Mouse (Mus musculus): ENCODE measurements around the gene Chrm4. TPM values are rescaled to one million over a fixed set of nuclear protein-coding genes. Genes with fewer than 3 reads are reported as not detected.
A peak's percentile ranks its signal among the peaks of the same experiment; 100 is the strongest.

Chrm4 gene
- polyA plus RNA-seq, 1 experiment, result 0.13 TPM

- H3K4me3 ChIP-seq (replicated peaks; ENCODE audit: extremely low read depth, low read depth, low read length), result peak overlapping the region; percentile 18
- peaks cover 17% of the 10 kb centered on the region for H3K4me1 ChIP-seq (ENCODE audit: control insufficient read depth, insufficient read depth, low read length)
- no peak for DNase-seq
- TF ChIP-seq POLR2A (IDR thresholded peaks at IDR 0.05; ENCODE audit: borderline replicate concordance, extremely low read depth, low read depth, low read length), result no peak
- no peak for TF ChIP-seq CTCF (IDR thresholded peaks at IDR 0.05; ENCODE audit: insufficient read depth, low read length)
- 18% methylated on average over 13 of the region's 13 CpGs for WGBS
Observed at GRCm38 (mm10) chr2:91972121-91972566, 45.1 kb downstream of the Chrm4 start.

GRCm38 (mm10) chr2:91973416-91974135 lies 46.5 kb downstream of the Chrm4 start:
- Histone ChIP-seq H3K4me1 (ENCODE audit: control insufficient read depth, insufficient read depth, low read length) (peaks cover 12% of the 10 kb centered on the region), H3K4me3 (replicated peaks; ENCODE audit: extremely low read depth, low read depth, low read length) (no peak overlapping the region)
- no peak for DNase-seq
- 83% methylated on average over 7 of the region's 7 CpGs for WGBS
- no peak for TF ChIP-seq CTCF (IDR thresholded peaks at IDR 0.05; ENCODE audit: insufficient read depth, low read length)
- TF ChIP-seq POLR2A (IDR thresholded peaks at IDR 0.05; ENCODE audit: borderline replicate concordance, extremely low read depth, low read depth, low read length), result no peak

GRCm38 (mm10) chr2:91975581-91976541 lies 48.8 kb downstream of the Chrm4 start, which contains the start of gene Dgkz:
Gene Dgkz (minus strand): TSS chr2:91975864.
- no peak for DNase-seq
- peaks cover 11% of the 10 kb centered on the region for H3K4me1 ChIP-seq (ENCODE audit: control insufficient read depth, insufficient read depth, low read length)
- WGBS, result 6% methylated on average over 79 of the region's 79 CpGs
- H3K4me3 ChIP-seq (replicated peaks; ENCODE audit: extremely low read depth, low read depth, low read length), result no peak within 1 kb of the TSS
- TF ChIP-seq POLR2A (IDR thresholded peaks at IDR 0.05; ENCODE audit: borderline replicate concordance, extremely low read depth, low read depth, low read length) (no peak), CTCF (IDR thresholded peaks at IDR 0.05; ENCODE audit: insufficient read depth, low read length) (no peak)

- Histone ChIP-seq H3K4me3 (replicated peaks; ENCODE audit: extremely low read depth, low read depth, low read length) (no peak overlapping the region), H3K4me1 (ENCODE audit: control insufficient read depth, insufficient read depth, low read length) (no peaks in the 10 kb centered on the region)
- 60% methylated on average over 4 of the region's 4 CpGs for WGBS
- TF ChIP-seq CTCF (IDR thresholded peaks at IDR 0.05; ENCODE audit: insufficient read depth, low read length) (no peak), POLR2A (IDR thresholded peaks at IDR 0.05; ENCODE audit: borderline replicate concordance, extremely low read depth, low read depth, low read length) (no peak)
- no peak for DNase-seq
Observed at GRCm38 (mm10) chr2:91977960-91978359, 50.9 kb downstream of the Chrm4 start.

Other genes starting within 250 kb of the Chrm4 start
- gene Atg13, start 216.7 kb upstream of the Chrm4 start, polyA plus RNA-seq (2012; rRNA removed), result 31.8 and 40.4 TPM in 2 replicates
- 1.9 and 3.5 TPM in 2 replicates for gene Harbi1, start 216.4 kb upstream of the Chrm4 start, polyA plus RNA-seq (2012; rRNA removed)
- gene Ambra1, start 197.1 kb upstream of the Chrm4 start, polyA plus RNA-seq (2012; rRNA removed), result 16.6 and 20.0 TPM in 2 replicates
- 10.0 and 10.1 TPM in 2 replicates for gene Mdk, start 5.0 kb downstream of the Chrm4 start, polyA plus RNA-seq (2012; rRNA removed)
- not detected in 2 replicates for gene Gm9821, start 18.5 kb downstream of the Chrm4 start, polyA plus RNA-seq (2012; rRNA removed)
- gene Dgkz, start 48.6 kb downstream of the Chrm4 start, polyA plus RNA-seq (2012; rRNA removed), result 252 and 308 TPM in 2 replicates
- gene Creb3l1, start 97.3 kb downstream of the Chrm4 start, polyA plus RNA-seq (2012; rRNA removed), result 11.6 and 15.0 TPM in 2 replicates
- gene Phf21a, start 165.9 kb downstream of the Chrm4 start, polyA plus RNA-seq (2012; rRNA removed), result 42.4 and 49.9 TPM in 2 replicates